Mouse (Mus musculus): Measurements from ENCODE around the gene Otud7b. TPM values are rescaled to one million over a fixed set of nuclear protein-coding genes. Genes with fewer than 3 reads are reported as not detected.

Gene Otud7b
- polyA plus RNA-seq, 1 experiment from 2014 or later: 11.6 TPM

- Histone ChIP-seq H3K27ac (no peak overlapping the region), H3K36me3 (no peaks in the 10 kb centered on the region), H3K4me1 (no peaks in the 10 kb centered on the region; the same call in 1 of the 2 replicates), H3K4me3 (no peak overlapping the region), H3K9ac (no peak overlapping the region), H3K9me3 (no peaks in the 10 kb centered on the region), H3K4me2 (replicated peaks) (no peak overlapping the region), H3K27me3 (replicated peaks) (no peaks in the 10 kb centered on the region)
- 65% methylated on average over 2 of the region's 2 CpGs for WGBS
- no peak for ATAC-seq (ENCODE audit: low FRiP score, low read depth)
These were observed 14.3 kb upstream of the Otud7b start for GRCm38 (mm10) chr3:96089882-96090489.

- ATAC-seq (ENCODE audit: low FRiP score, low read depth): no peak
- H3K36me3 ChIP-seq: no peaks in the 10 kb centered on the region
- no peak overlapping the region for H3K4me2 ChIP-seq (replicated peaks)
- no peak overlapping the region for H3K4me3 ChIP-seq
- no peak overlapping the region for H3K27ac ChIP-seq
- no peak overlapping the region for H3K9ac ChIP-seq
- H3K9me3 ChIP-seq: no peaks in the 10 kb centered on the region
- WGBS: 69% methylated on average over 2 of the region's 2 CpGs
- H3K4me1 ChIP-seq: no peaks in the 10 kb centered on the region; the same call in 1 of the 2 replicates
- no peaks in the 10 kb centered on the region for H3K27me3 ChIP-seq (replicated peaks)
These were observed 13.2 kb upstream of the Otud7b start for GRCm38 (mm10) chr3:96091146-96091545.

DNA sequence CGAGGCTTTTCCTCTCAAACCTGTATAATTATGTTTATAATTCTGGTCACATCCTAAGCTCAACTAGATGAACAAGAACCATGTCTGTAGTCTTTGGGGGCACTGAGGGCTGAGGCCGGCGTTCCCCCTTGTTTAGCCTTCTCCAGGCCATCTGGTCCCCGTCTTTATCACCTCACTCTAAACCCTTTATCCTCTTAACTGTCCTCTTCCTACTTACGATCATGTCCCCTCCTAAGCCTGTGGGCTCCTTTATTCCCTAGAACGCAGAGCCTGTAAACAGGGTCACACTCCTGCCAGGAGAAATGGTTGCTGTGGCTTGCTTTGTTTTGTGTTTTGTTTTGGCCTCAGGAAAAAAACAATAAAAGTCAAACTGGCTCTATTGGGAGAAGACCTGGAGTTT, 12.4 kb upstream of the Otud7b start:
- Histone ChIP-seq H3K27me3 (replicated peaks) (no peaks in the 10 kb centered on the region), H3K36me3 (no peaks in the 10 kb centered on the region), H3K27ac (no peak overlapping the region), H3K4me3 (no peak overlapping the region), H3K9ac (no peak overlapping the region), H3K9me3 (no peaks in the 10 kb centered on the region), H3K4me1 (no peaks in the 10 kb centered on the region; the same call in 1 of the 2 replicates), H3K4me2 (replicated peaks) (no peak overlapping the region)
- 56% methylated on average over 6 of the region's 6 CpGs for WGBS
- no peak for ATAC-seq (ENCODE audit: low FRiP score, low read depth)

DNA sequence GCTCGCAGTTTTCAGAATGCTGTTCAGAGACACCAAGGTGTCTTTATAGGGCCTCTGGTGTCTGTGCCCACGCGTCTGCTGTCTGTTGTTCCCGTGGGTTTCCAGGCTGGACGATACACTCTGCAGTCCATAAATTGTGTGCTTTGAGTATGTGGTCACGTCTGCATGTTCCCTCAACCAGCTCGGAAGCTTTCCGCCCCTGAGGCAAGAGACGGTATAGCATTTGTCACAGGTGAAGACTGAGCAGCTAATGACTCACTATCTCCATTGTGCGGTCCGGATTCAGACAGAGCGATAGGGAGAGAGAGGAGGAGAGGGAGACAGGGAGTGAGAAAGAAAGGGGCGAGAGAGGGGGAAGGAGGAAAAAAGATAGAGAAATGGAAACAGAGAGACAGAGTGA, 10.8 kb upstream of the Otud7b start:
- 70% methylated on average over 13 of the region's 13 CpGs for WGBS
- Histone ChIP-seq H3K9me3 (no peaks in the 10 kb centered on the region), H3K27me3 (replicated peaks) (no peaks in the 10 kb centered on the region), H3K36me3 (no peaks in the 10 kb centered on the region), H3K4me2 (replicated peaks) (no peak overlapping the region), H3K9ac (no peak overlapping the region), H3K4me3 (no peak overlapping the region), H3K4me1 (no peaks in the 10 kb centered on the region; the same call in 1 of the 2 replicates), H3K27ac (no peak overlapping the region)
- no peak for ATAC-seq (ENCODE audit: low FRiP score, low read depth)

GRCm38 (mm10) chr3:96094203-96094602, 10.1 kb upstream of the Otud7b start:
- 88% methylated on average over 13 of the region's 13 CpGs for WGBS
- Histone ChIP-seq H3K4me1 (no peaks in the 10 kb centered on the region; the same call in 1 of the 2 replicates), H3K9me3 (no peaks in the 10 kb centered on the region), H3K9ac (no peak overlapping the region), H3K27me3 (replicated peaks) (no peaks in the 10 kb centered on the region), H3K4me3 (no peak overlapping the region), H3K4me2 (replicated peaks) (no peak overlapping the region), H3K27ac (no peak overlapping the region), H3K36me3 (no peaks in the 10 kb centered on the region)
- no peak for ATAC-seq (ENCODE audit: low FRiP score, low read depth)

DNA sequence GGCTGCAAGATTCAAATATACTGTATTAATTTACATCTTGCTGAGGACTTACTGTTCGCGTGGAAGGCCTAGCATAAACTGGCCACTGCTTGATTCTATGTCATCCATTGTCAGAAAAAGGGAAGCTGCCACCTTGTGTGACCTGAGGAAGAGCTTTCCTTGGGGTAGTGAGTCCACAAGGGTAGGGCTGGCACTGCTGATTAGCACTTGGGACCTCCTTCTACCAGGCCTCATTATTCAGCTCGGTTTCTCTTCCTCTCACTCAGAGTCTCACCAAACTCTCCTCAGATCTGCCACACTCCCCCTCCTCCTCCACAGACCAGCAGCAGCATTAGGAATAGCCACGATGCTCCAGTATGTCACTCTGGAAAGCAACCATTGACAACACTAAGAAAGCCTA, 6.2 kb upstream of the Otud7b start:
- no peak overlapping the region for H3K27ac ChIP-seq
- WGBS: 67% methylated on average over 4 of the region's 4 CpGs
- ATAC-seq (ENCODE audit: low FRiP score, low read depth): no peak
- no peaks in the 10 kb centered on the region for H3K36me3 ChIP-seq
- no peaks in the 10 kb centered on the region for H3K27me3 ChIP-seq (replicated peaks)
- no peak overlapping the region for H3K4me2 ChIP-seq (replicated peaks)
- H3K9ac ChIP-seq: no peak overlapping the region
- peaks cover 8% of the 10 kb centered on the region for H3K4me1 ChIP-seq
- H3K4me3 ChIP-seq: no peak overlapping the region
- H3K9me3 ChIP-seq: no peaks in the 10 kb centered on the region

DNA sequence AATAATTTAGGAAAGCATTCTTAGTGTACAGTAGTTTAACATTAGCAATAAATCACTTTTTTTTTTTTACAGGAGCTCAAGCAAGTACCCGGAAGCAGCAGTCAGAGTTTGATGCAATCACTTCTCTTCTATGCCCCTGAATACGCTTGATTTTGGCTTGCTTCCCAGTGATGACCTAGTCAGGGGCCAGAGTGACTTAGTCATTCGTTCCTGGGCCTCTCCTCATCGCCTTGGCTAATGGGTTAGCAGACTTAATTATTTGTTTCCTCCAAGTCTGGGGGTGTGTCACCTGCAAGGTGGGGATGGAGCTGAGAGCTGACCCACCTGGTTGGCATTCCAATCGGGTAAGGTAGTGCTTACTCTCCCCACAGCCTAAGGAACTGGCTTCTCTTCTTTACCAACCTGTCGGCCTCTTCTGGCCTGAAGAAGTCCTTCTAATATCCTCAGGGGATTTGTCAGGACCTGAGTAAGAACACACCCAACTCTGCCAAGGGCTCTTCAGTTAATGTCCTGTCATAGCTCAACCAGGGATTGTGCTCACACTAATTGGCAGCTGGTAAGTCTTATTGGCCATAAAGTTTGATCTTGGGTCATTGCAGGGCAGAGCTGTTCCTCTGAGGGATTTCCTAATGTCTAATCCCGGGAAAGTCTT, 5.6 kb upstream of the Otud7b start:
- no peaks in the 10 kb centered on the region for H3K36me3 ChIP-seq
- H3K4me1 ChIP-seq: peaks cover 8% of the 10 kb centered on the region
- no peak overlapping the region for H3K27ac ChIP-seq
- no peaks in the 10 kb centered on the region for H3K27me3 ChIP-seq (replicated peaks)
- H3K4me3 ChIP-seq: no peak overlapping the region
- no peak for ATAC-seq (ENCODE audit: low FRiP score, low read depth)
- H3K9ac ChIP-seq: no peak overlapping the region
- no peaks in the 10 kb centered on the region for H3K9me3 ChIP-seq
- H3K4me2 ChIP-seq (replicated peaks): no peak overlapping the region
- WGBS: 71% methylated on average over 7 of the region's 7 CpGs

- no peak; the same call in 1 of the 2 replicates for ATAC-seq (ENCODE audit: low FRiP score, low read depth)
- H3K27ac ChIP-seq: no peak overlapping the region
- no peaks in the 10 kb centered on the region for H3K9me3 ChIP-seq
- no peaks in the 10 kb centered on the region for H3K27me3 ChIP-seq (replicated peaks)
- H3K4me3 ChIP-seq: 0 out of 2 replicates have a peak overlapping the region, but pooled peaks have one; percentile 1
- WGBS: 21% methylated on average over 14 of the region's 14 CpGs
- H3K4me2 ChIP-seq (replicated peaks): peak overlapping the region; percentile 52
- no peaks in the 10 kb centered on the region for H3K36me3 ChIP-seq
- H3K9ac ChIP-seq: no peak overlapping the region
- peaks cover 18% of the 10 kb centered on the region for H3K4me1 ChIP-seq
These were observed 2.0 kb upstream of the Otud7b start for GRCm38 (mm10) chr3:96102100-96102872.

DNA sequence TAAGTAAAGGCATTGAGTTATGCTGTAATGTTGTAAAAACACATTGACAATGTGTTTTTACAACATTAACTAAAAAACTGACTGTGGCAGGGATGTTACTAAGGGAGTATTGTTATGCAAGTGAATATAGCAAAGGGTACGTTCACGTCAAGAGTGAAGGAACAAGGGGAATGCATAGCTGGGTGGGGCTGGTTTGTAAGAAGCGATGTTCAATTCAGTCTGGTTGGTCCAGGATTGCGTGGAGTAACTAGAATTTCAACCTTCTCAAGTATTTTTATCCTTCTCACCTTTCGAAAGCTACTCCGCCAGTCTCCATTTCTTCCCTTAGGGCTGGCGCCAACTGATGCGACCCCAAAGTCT, 446 bp upstream of the Otud7b start:
- WGBS: 3% methylated on average over 8 of the region's 8 CpGs

GRCm38 (mm10) chr3:96105232-96105747, 963 bp downstream of the Otud7b start:
- Histone ChIP-seq H3K27me3 (replicated peaks) (no peaks in the 10 kb centered on the region), H3K4me1 (peaks cover 18% of the 10 kb centered on the region), H3K9ac (peak overlapping the region; percentile 90), H3K36me3 (no peaks in the 10 kb centered on the region), H3K4me3 (peak overlapping the region; percentile 88), H3K27ac (no peak overlapping the region), H3K4me2 (replicated peaks) (peak overlapping the region; percentile 85), H3K9me3 (no peaks in the 10 kb centered on the region)
- WGBS: 11% methylated on average over 10 of the region's 10 CpGs
- ATAC-seq (ENCODE audit: low FRiP score, low read depth): no peak

More for the DNA sequence above, 446 bp upstream of the Otud7b start:
- H3K27me3 ChIP-seq (replicated peaks): no peaks in the 10 kb centered on the region
- H3K4me1 ChIP-seq: peaks cover 18% of the 10 kb centered on the region
- H3K9me3 ChIP-seq: no peaks in the 10 kb centered on the region
- ATAC-seq (ENCODE audit: low FRiP score, low read depth): peak; percentile 35
- 0 out of 2 replicates have a peak overlapping the region, but pooled peaks have one; percentile 50 for H3K27ac ChIP-seq
- H3K9ac ChIP-seq: peak overlapping the region; percentile 90
- no peaks in the 10 kb centered on the region for H3K36me3 ChIP-seq
- peak overlapping the region; percentile 85 for H3K4me2 ChIP-seq (replicated peaks)
- H3K4me3 ChIP-seq: peak overlapping the region; percentile 88

DNA sequence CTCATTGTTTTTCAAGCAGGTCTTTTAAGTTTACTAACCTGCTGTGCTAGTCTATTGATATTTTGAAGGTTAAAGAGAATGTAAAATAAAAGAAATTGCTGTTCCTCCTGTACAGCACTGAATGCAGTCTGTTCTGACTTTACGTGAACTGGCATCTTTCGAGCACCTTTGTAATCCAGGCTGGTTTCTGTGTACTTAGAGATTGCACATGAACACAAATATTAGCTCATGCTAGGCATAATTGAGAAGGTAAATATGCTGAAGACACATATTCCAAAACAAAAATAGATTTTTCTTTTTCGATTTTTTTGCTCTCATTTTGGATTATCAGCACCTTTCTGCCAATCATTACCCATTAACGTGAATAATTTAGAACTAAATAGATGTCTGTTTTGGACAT, 1.8 kb downstream of the Otud7b start:
- Histone ChIP-seq H3K9ac (no peak overlapping the region), H3K9me3 (no peaks in the 10 kb centered on the region), H3K36me3 (no peaks in the 10 kb centered on the region), H3K27ac (no peak overlapping the region), H3K4me3 (no peak overlapping the region), H3K4me1 (peaks cover 18% of the 10 kb centered on the region), H3K27me3 (replicated peaks) (no peaks in the 10 kb centered on the region), H3K4me2 (replicated peaks) (no peak overlapping the region)
- no peak for ATAC-seq (ENCODE audit: low FRiP score, low read depth)
- 91% methylated on average over 4 of the region's 4 CpGs for WGBS

GRCm38 (mm10) chr3:96108315-96108714, 4.0 kb downstream of the Otud7b start:
- no peak for ATAC-seq (ENCODE audit: low FRiP score, low read depth)
- no peaks in the 10 kb centered on the region for H3K36me3 ChIP-seq
- H3K27ac ChIP-seq: no peak overlapping the region
- no peak overlapping the region for H3K9ac ChIP-seq
- H3K4me1 ChIP-seq: peaks cover 10% of the 10 kb centered on the region
- no peaks in the 10 kb centered on the region for H3K9me3 ChIP-seq
- 82% methylated on average over 3 of the region's 3 CpGs for WGBS
- H3K27me3 ChIP-seq (replicated peaks): no peaks in the 10 kb centered on the region
- no peak overlapping the region for H3K4me3 ChIP-seq
- H3K4me2 ChIP-seq (replicated peaks): no peak overlapping the region

Data from neural tube, embryonic 12.5 days (tissue).